Mouse (Mus musculus): ENCODE results near the gene Casz1. TPM values are rescaled to one million over a fixed set of nuclear protein-coding genes. Genes with fewer than 3 reads are reported as not detected.

Gene Casz1
- polyA plus RNA-seq, 1 experiment from 2014 or later, result 0.48 TPM

GRCm38 (mm10) chr4:148878984-148879610 lies 74.9 kb downstream of the Casz1 start:
- Histone ChIP-seq H3K4me2 (no peak overlapping the region), H3K9ac (no peak overlapping the region), H3K4me3 (replicated peaks) (no peak overlapping the region), H3K36me3 (replicated peaks) (no peaks in the 10 kb centered on the region), H3K27me3 (peaks cover 69% of the 10 kb centered on the region), H3K4me1 (replicated peaks) (peaks cover 11% of the 10 kb centered on the region), H3K9me3 (replicated peaks) (no peaks in the 10 kb centered on the region), H3K27ac (replicated peaks) (no peak overlapping the region)
- no peak; the same call in 1 of the 2 replicates for ATAC-seq (ENCODE audit: insufficient read depth)
- 29% methylated on average over 11 of the region's 11 CpGs for WGBS (ENCODE audit: insufficient replicate concordance)

- Histone ChIP-seq H3K9me3 (replicated peaks) (no peaks in the 10 kb centered on the region), H3K4me3 (replicated peaks) (no peak overlapping the region), H3K27ac (replicated peaks) (no peak overlapping the region), H3K4me1 (replicated peaks) (peaks cover 11% of the 10 kb centered on the region), H3K36me3 (replicated peaks) (no peaks in the 10 kb centered on the region), H3K27me3 (peaks cover 65% of the 10 kb centered on the region), H3K9ac (no peak overlapping the region), H3K4me2 (no peak overlapping the region)
- no peak for ATAC-seq (ENCODE audit: insufficient read depth)
- WGBS (ENCODE audit: insufficient replicate concordance), result 39% methylated on average over 3 of the region's 3 CpGs
Observed at GRCm38 (mm10) chr4:148879631-148880030, 75.4 kb downstream of the Casz1 start.

GRCm38 (mm10) chr4:148881001-148881669 lies 76.9 kb downstream of the Casz1 start:
- no peak overlapping the region for H3K4me3 ChIP-seq (replicated peaks)
- WGBS (ENCODE audit: insufficient replicate concordance), result 43% methylated on average over 17 of the region's 17 CpGs

GRCm38 (mm10) chr4:148881838-148882237 lies 77.6 kb downstream of the Casz1 start:
- Histone ChIP-seq H3K9ac (no peak overlapping the region), H3K27me3 (peaks cover 66% of the 10 kb centered on the region), H3K27ac (replicated peaks) (no peak overlapping the region), H3K4me1 (replicated peaks) (peaks cover 11% of the 10 kb centered on the region), H3K4me2 (no peak overlapping the region), H3K4me3 (replicated peaks) (no peak overlapping the region), H3K9me3 (replicated peaks) (no peaks in the 10 kb centered on the region), H3K36me3 (replicated peaks) (no peaks in the 10 kb centered on the region)
- 53% methylated on average over 5 of the region's 5 CpGs for WGBS (ENCODE audit: insufficient replicate concordance)
- ATAC-seq (ENCODE audit: insufficient read depth), result no peak

More at GRCm38 (mm10) chr4:148881001-148881669, 76.9 kb downstream of the Casz1 start:
- H3K4me2 ChIP-seq, result no peak overlapping the region
- no peak overlapping the region for H3K27ac ChIP-seq (replicated peaks)
- H3K36me3 ChIP-seq (replicated peaks), result no peaks in the 10 kb centered on the region
- peaks cover 64% of the 10 kb centered on the region for H3K27me3 ChIP-seq
- H3K9ac ChIP-seq, result no peak overlapping the region
- peaks cover 11% of the 10 kb centered on the region for H3K4me1 ChIP-seq (replicated peaks)
- no peak for ATAC-seq (ENCODE audit: insufficient read depth)
- no peaks in the 10 kb centered on the region for H3K9me3 ChIP-seq (replicated peaks)

- no peaks in the 10 kb centered on the region for H3K9me3 ChIP-seq (replicated peaks)
- no peaks in the 10 kb centered on the region for H3K36me3 ChIP-seq (replicated peaks)
- no peak overlapping the region for H3K4me2 ChIP-seq
- no peak for ATAC-seq (ENCODE audit: insufficient read depth)
- no peak overlapping the region for H3K27ac ChIP-seq (replicated peaks)
- no peak overlapping the region for H3K9ac ChIP-seq
- H3K4me3 ChIP-seq (replicated peaks), result no peak overlapping the region
- peaks cover 11% of the 10 kb centered on the region for H3K4me1 ChIP-seq (replicated peaks)
- WGBS (ENCODE audit: insufficient replicate concordance), result 24% methylated on average over 17 of the region's 17 CpGs
- H3K27me3 ChIP-seq, result peaks cover 66% of the 10 kb centered on the region
Observed at GRCm38 (mm10) chr4:148882360-148882929, 78.2 kb downstream of the Casz1 start.

GRCm38 (mm10) chr4:148884596-148884995 lies 80.4 kb downstream of the Casz1 start:
- Histone ChIP-seq H3K9ac (no peak overlapping the region), H3K27ac (replicated peaks) (no peak overlapping the region), H3K4me1 (replicated peaks) (no peaks in the 10 kb centered on the region), H3K27me3 (peaks cover 70% of the 10 kb centered on the region), H3K4me2 (no peak overlapping the region), H3K4me3 (replicated peaks) (no peak overlapping the region), H3K9me3 (replicated peaks) (no peaks in the 10 kb centered on the region), H3K36me3 (replicated peaks) (no peaks in the 10 kb centered on the region)
- 68% methylated on average over 14 of the region's 14 CpGs for WGBS (ENCODE audit: insufficient replicate concordance)
- no peak for ATAC-seq (ENCODE audit: insufficient read depth)

GRCm38 (mm10) chr4:148885401-148885800 lies 81.2 kb downstream of the Casz1 start:
- Histone ChIP-seq H3K4me2 (no peak overlapping the region), H3K36me3 (replicated peaks) (no peaks in the 10 kb centered on the region), H3K9ac (no peak overlapping the region), H3K4me1 (replicated peaks) (no peaks in the 10 kb centered on the region), H3K27me3 (peaks cover 74% of the 10 kb centered on the region), H3K9me3 (replicated peaks) (no peaks in the 10 kb centered on the region), H3K27ac (replicated peaks) (no peak overlapping the region), H3K4me3 (replicated peaks) (no peak overlapping the region)
- WGBS (ENCODE audit: insufficient replicate concordance), result 54% methylated on average over 10 of the region's 10 CpGs
- no peak for ATAC-seq (ENCODE audit: insufficient read depth)

GRCm38 (mm10) chr4:148885921-148886540 lies 81.8 kb downstream of the Casz1 start:
- Histone ChIP-seq H3K27ac (replicated peaks) (no peak overlapping the region), H3K27me3 (peaks cover 74% of the 10 kb centered on the region), H3K36me3 (replicated peaks) (no peaks in the 10 kb centered on the region), H3K9ac (no peak overlapping the region), H3K9me3 (replicated peaks) (no peaks in the 10 kb centered on the region), H3K4me2 (no peak overlapping the region), H3K4me3 (replicated peaks) (no peak overlapping the region), H3K4me1 (replicated peaks) (no peaks in the 10 kb centered on the region)
- ATAC-seq (ENCODE audit: insufficient read depth), result no peak
- 47% methylated on average over 9 of the region's 9 CpGs for WGBS (ENCODE audit: insufficient replicate concordance)

GRCm38 (mm10) chr4:148888229-148888628 lies 84.0 kb downstream of the Casz1 start:
- no peak for ATAC-seq (ENCODE audit: insufficient read depth)
- Histone ChIP-seq H3K4me1 (replicated peaks) (no peaks in the 10 kb centered on the region), H3K9ac (no peak overlapping the region), H3K4me2 (no peak overlapping the region), H3K27me3 (peaks cover 76% of the 10 kb centered on the region), H3K27ac (replicated peaks) (no peak overlapping the region), H3K36me3 (replicated peaks) (no peaks in the 10 kb centered on the region), H3K9me3 (replicated peaks) (no peaks in the 10 kb centered on the region), H3K4me3 (replicated peaks) (no peak overlapping the region)
- WGBS (ENCODE audit: insufficient replicate concordance), result 57% methylated on average over 8 of the region's 8 CpGs

- H3K9ac ChIP-seq, result no peak overlapping the region
- H3K27ac ChIP-seq (replicated peaks), result no peak overlapping the region
- H3K4me3 ChIP-seq (replicated peaks), result no peak overlapping the region
- 52% methylated on average over 6 of the region's 6 CpGs for WGBS (ENCODE audit: insufficient replicate concordance)
- H3K36me3 ChIP-seq (replicated peaks), result no peaks in the 10 kb centered on the region
- peaks cover 84% of the 10 kb centered on the region for H3K27me3 ChIP-seq
- H3K9me3 ChIP-seq (replicated peaks), result no peaks in the 10 kb centered on the region
- no peak overlapping the region for H3K4me2 ChIP-seq
- ATAC-seq (ENCODE audit: insufficient read depth), result no peak
- no peaks in the 10 kb centered on the region for H3K4me1 ChIP-seq (replicated peaks)
Observed at GRCm38 (mm10) chr4:148889011-148889410, 84.8 kb downstream of the Casz1 start.

- H3K4me2 ChIP-seq, result no peak overlapping the region
- WGBS (ENCODE audit: insufficient replicate concordance), result 59% methylated on average over 8 of the region's 8 CpGs
- peaks cover 90% of the 10 kb centered on the region for H3K27me3 ChIP-seq
Observed at GRCm38 (mm10) chr4:148890442-148890841, 86.2 kb downstream of the Casz1 start.

More at GRCm38 (mm10) chr4:148890442-148890841, 86.2 kb downstream of the Casz1 start:
- Histone ChIP-seq H3K9me3 (replicated peaks) (no peaks in the 10 kb centered on the region), H3K4me3 (replicated peaks) (no peak overlapping the region), H3K27ac (replicated peaks) (no peak overlapping the region), H3K4me1 (replicated peaks) (no peaks in the 10 kb centered on the region), H3K36me3 (replicated peaks) (no peaks in the 10 kb centered on the region), H3K9ac (no peak overlapping the region)
- no peak for ATAC-seq (ENCODE audit: insufficient read depth)

Data from liver, embryonic 15.5 days (tissue).